In genomic region chr11:57498215-57498614, GRCm38 (mm10) we compare ENCODE assay signal across 24 mouse cellular contexts.
"Had no signal": no experiment of that assay in that cellular context is flagged by ENCODE, and none has a peak within 500 bp of the region (broad histone marks: within the 10 kb centered on the region; RNA-seq: fewer than 3 reads in every experiment).

No protein-coding gene starts in this region.

- H3K27me3 ChIP-seq: embryonic facial prominence, embryonic 12.5 days; embryonic facial prominence, embryonic 13.5 days; embryonic facial prominence, embryonic 15.5 days; forebrain, embryonic 12.5 days; forebrain, embryonic 13.5 days; forebrain, embryonic 15.5 days had no signal

- H3K4me1 ChIP-seq: embryonic facial prominence, embryonic 10.5 days; embryonic facial prominence, embryonic 12.5 days; embryonic facial prominence, embryonic 13.5 days; embryonic facial prominence, embryonic 15.5 days; forebrain, embryonic 12.5 days; forebrain, embryonic 13.5 days had no signal

- H3K4me3 ChIP-seq: embryonic facial prominence, embryonic 10.5 days; embryonic facial prominence, embryonic 12.5 days; embryonic facial prominence, embryonic 13.5 days; embryonic facial prominence, embryonic 15.5 days; erythroblast, embryonic 14.5 days; forebrain, embryonic 10.5 days; forebrain, embryonic 12.5 days; forebrain, embryonic 13.5 days; forebrain, embryonic 15.5 days; gastrocnemius, adult 2 months; heart, adult 2 months had no signal

- DNase-seq: cerebellum, adult 9-10 months; cerebellum, adult 9-11 months; cerebellum, postnatal 10 days; cerebellum, postnatal 14 days; cerebellum, postnatal 25 days; cerebellum, postnatal 36 days; embryo, embryonic 11 days; forebrain, postnatal 0 days; gastrocnemius, adult 2 months; gastrocnemius, postnatal 10 days; gastrocnemius, postnatal 14 days; gastrocnemius, postnatal 25 days; gastrocnemius, postnatal 36 days; heart, adult 18-20 months; heart, adult 2 months had no signal

- H3K27ac ChIP-seq: embryonic facial prominence, embryonic 10.5 days; embryonic facial prominence, embryonic 12.5 days; embryonic facial prominence, embryonic 13.5 days; embryonic facial prominence, embryonic 15.5 days; forebrain, embryonic 10.5 days; forebrain, embryonic 12.5 days; forebrain, embryonic 13.5 days; forebrain, embryonic 15.5 days; gastrocnemius, adult 2 months; heart, adult 2 months had no signal

- H3K9ac ChIP-seq: embryonic facial prominence, embryonic 12.5 days; embryonic facial prominence, embryonic 13.5 days; embryonic facial prominence, embryonic 15.5 days; forebrain, embryonic 12.5 days; forebrain, embryonic 13.5 days; forebrain, embryonic 15.5 days; forebrain, postnatal 0 days had no signal

- H3K9me3 ChIP-seq: embryonic facial prominence, embryonic 10.5 days; embryonic facial prominence, embryonic 12.5 days; embryonic facial prominence, embryonic 13.5 days; embryonic facial prominence, embryonic 15.5 days; forebrain, embryonic 10.5 days; forebrain, embryonic 12.5 days; forebrain, embryonic 13.5 days; forebrain, embryonic 15.5 days had no signal

- H3K4me2 ChIP-seq: embryonic facial prominence, embryonic 12.5 days; embryonic facial prominence, embryonic 13.5 days; embryonic facial prominence, embryonic 15.5 days; forebrain, embryonic 12.5 days; forebrain, embryonic 13.5 days; forebrain, embryonic 15.5 days had no signal
